Mouse (Mus musculus): Measurements from ENCODE around the gene Grid1.

GRCm38 (mm10) chr14:35123260-35123875 lies 303.5 kb downstream of the Grid1 start:
- TF ChIP-seq CTCF (conservative IDR thresholded peaks at IDR 0.05; ENCODE audit: low read length): no peak
- no peak for TF ChIP-seq NANOG (IDR thresholded peaks at IDR 0.05; ENCODE audit: borderline replicate concordance, low read length)

All from E14TG2a.4 (cell line).